Mouse (Mus musculus): ENCODE measurements around the gene C8a.

GRCm38 (mm10) chr4:104838342-104838741 is 37.9 kb downstream of the C8a start:
- TF ChIP-seq POLR2A (IDR thresholded peaks at IDR 0.05; ENCODE audit: borderline replicate concordance, low read depth, low read length): no peak
- TF ChIP-seq CTCF (IDR thresholded peaks at IDR 0.05; ENCODE audit: low read depth, low read length): no peak
